Mouse (Mus musculus): ENCODE data around the gene Brip1.
"Not testable (repeated sequence)": the region's sequence is repeated elsewhere in the genome, so short reads cannot be mapped to it uniquely, and the experiment has no call there.

Brip1 gene

DNA sequence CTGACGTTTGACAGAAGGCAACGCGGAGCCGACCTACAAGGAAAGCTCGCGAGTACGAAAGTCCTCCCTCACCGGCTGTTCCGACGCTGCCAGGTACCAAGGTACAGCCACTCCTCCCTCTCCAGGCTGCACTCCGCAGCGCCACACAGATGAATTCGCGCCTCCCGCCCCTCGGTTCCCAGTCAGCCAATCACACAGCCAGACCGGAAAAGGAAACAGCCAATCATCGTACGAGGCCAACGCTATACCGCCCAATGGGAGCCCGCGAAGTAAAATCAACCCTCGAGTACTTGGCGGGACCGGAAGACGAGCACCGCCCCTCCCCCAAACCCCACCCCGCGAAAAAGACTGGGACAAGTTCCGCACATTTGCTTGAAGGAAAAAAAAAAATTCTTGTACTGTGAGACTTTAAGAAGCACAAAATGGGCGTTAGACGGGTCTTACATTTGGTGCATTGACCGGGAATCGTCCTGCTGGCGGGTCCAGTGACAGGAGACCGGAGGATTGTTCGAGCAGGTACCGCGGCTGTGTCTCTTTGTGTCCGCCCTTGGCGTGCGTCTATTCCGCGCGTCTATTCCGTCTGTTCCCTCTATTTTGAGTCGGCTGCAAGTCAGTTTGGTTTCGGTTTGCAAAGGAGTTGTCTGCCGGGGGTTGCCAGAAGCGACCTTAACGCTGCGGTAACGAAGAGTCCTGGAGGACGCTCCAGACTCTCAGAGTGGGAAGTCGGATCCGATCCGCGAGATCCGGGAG, at the start of gene Brip1:
TSS of gene Brip1 (minus strand) at position 157 of the 750 bp plus-strand sequence.
- in situ Hi-C loops (cut with MseI, MboI): no loop called here

DNA sequence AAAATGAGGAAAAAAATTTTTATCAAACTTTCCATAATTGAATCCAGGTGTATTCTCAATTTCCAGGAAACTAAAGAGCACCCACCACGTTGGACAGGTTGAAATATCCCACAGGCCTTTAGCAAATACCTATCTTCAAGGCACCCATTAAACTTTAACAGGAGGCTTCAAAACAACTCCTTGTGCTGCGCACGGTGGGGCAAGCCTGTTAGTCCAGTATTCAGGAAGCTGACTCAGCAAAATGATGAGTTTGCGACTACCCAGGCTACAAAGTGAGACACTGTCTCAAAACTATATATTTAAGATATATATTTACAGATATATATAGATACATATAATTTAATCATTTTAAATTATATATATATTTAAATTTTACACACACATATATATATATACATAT, 31.5 kb upstream of the Brip1 start:
- in situ Hi-C loops (cut with MseI, MboI): no loop called here

DNA sequence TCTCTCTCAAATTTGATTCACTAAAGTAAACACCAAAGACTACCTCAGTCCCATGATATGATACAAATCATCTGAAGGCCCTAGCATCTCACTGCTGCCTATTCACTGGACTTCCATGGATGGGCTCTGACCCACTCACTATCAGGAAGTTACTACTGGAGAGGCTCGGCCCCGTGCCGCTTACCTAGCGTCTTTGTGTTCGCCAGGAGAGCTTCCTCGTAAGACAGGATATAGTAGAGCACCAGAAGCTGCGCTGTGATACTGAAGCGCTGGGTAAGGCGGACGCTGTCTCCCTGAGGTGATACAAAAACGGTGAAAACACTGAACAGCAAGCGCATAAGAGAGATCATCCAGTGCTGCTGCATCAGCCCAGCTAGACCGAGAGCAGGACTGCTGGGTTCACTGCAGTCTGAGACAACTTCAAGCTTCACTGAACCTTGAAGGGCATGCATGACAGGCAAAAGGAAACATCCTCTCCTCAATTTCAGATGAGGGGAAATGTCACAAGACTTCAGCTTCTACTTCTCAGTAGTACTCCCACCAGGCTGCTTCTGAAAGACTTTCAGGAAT, 30.9 kb upstream of the Brip1 start:
- in situ Hi-C loops (cut with MseI, MboI): no loop called here

DNA sequence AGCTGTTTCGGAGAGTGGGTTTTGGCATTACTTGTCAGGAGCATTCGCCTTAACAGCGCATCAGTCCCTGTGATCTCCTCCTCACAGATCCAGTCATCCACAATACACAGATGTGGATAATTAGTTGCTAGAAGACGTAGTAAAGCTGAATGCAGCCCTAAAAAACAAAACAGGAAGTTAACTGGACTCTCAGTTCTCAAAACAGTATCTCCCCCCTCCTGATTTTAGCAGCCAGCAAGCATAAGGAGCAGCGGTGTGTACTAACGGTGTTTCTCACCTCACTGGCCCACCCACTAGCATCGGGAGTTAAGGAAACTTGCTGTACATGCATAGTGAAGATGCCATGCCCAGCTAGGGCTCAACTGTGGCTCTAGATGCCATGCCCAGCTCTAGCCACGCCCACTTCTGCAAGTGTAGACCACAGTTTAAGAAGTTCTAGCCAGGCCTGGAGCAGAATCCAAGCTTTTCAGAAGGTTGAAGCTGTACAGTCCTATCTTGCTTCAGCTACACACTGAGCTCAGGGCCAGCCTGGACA, 25.7 kb upstream of the Brip1 start:
- in situ Hi-C loops (cut with MseI, MboI): no loop called here

DNA sequence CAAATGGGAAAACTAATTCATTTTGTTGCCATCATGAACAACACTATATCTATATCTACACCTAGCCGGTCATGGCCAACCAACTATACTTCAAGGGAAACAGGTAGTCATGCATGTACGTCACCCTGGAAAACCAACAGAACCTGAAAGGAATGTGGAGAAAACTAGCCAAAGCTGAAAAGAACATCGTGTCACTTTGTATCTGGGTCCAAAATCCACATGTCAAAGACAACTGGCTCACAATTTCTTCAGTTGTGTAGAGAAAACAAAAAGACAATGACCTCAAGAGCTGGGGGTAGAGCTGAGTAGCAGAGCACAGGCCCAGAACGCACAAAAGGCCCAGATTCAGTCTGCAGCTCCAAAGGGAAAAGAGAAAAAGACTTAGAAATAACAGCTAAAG, 24.8 kb upstream of the Brip1 start:
- in situ Hi-C loops (cut with MseI, MboI): no loop called here

DNA sequence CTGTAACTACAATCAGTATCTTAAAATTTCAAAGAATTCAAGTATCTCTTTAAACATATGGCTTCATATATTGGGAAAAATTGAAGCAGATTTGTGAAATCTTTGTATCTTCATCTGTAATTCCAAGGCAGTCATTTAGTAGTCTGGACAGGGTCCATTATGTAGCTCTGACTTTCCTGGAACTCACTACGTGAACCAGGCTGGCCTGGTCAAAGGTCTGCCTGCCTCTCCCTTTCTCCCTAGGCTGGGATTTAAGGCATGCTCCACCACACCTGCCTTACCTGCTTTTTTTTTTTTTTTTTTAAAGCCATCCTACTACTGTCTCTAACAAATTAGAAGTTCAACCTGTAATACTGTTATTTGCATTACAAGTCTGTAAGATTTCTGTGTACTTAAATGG, 10.8 kb upstream of the Brip1 start:
- in situ Hi-C loops (cut with MseI, MboI): no loop called here

DNA sequence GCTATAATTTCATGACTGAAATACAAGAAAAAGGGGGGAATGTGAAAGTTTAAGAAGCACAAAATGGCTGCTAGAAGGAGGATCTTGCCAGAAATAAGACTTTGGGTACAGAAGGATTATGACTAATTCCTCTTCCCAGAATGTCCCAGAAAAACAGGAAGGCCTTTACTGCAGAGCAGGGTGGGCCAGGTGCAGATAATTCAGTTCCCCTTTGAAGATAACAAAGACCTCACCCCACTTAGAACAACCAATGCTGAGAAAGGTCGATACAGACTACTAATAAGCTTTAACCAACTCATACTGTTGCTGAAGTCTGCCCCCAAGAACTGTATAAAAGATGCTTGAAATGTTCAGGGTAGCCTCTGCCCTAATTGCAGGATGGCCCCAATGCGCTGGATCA, 8.1 kb upstream of the Brip1 start:
- in situ Hi-C loops (cut with MseI, MboI): no loop called here

DNA sequence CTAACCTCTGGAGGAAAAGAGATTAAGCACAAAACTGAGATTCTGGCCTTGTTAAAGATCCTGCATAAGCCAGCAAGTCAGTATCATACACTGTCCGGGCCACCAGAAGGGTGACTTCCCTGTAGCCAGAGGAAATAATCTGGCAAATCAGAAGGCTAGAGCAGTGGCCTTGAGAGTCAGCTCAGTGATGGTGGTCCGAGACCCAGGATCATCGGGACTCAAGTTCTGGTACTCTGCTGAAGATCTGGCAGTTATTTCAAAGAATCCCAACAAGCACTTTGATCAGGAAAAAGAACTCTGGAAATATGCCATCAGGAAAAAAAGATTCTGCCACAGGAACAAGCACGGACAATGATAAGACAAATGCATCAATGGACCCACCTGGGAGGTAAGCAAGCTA, 4.9 kb upstream of the Brip1 start:
- in situ Hi-C loops (cut with MseI, MboI): no loop called here

DNA sequence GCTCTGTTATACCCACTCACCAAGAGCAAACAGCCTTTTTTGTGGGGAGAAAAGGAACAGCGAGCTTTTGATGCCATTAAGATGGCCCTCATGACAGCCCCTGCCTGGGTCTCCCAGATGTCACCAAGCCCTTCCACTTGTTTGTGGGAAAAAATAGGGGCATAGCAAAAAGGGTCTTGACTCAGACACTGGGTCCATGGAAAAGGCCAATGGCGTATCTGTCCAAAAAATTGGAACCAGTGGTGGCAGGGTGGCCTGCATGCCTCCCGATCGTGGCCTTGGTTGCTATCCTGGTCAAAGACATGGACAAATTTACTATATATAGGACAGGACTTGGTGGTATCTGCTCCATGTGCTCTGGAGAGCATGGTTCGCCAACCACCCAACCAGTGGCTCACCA, 4.0 kb upstream of the Brip1 start:
- in situ Hi-C loops (cut with MseI, MboI): no loop called here

DNA sequence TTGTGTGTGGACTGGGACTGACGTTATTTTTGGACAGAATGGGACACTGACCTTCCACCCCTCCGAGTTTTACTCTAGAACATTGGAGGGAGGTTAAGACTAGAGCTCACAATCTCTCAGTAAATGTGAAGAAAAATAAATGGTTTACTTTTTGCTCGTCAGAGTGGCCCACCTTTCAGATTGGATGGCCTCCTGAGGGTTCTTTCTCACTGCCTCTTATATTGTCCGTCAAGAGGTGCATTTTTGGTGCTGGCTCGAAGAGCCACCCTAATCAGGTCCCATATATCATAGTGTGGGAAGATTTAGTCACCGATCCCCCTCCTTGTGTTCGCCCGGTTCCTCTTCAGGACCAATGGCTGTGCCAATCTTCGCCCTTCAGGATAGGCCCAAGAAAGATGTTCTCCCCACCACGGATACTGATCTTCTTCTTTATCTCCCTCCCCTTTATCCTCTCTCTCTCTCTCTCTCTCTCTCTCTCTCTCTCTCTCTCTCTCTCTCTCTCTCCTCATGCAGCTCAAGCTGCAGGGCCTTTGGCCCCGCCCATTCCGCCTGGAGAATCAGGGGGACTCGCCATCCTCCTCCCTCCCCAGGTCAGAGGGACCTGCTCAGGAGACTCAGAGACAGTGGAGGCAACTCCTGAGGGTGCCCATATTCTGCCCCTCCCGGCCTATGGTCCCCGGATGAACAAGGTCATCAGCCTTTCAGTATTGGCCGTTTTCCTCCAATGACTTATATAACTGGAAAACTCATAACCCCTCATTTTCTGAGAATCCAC, 1.1 kb upstream of the Brip1 start:
- in situ Hi-C loops (cut with MseI, MboI): no loop called here

DNA sequence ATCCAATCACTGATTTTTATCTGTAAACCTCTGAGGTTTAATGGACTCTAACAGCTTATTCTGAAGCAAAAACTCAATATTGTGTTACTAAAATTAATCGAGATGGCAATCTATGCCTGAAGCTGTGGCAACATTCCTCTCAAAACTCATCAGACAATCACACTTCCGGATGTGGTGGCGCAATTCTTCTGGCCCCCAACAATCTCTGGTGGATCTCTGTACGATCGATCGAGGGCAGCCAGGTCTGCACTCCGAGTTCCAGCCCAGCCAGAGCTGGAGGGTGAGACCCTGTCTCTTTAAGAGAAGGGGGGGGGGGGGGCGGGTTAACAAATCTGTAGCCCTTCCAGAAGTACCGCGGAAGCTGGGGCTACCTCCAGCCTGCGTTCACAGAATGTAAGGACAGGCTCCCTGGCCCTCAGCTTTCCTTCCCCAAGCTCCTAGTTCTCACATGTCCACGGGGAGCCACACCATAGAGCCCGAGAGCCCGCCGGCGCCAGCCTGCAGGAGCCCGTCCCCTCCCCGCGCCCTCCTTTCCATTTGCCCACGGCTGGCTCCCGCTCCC, 452 bp downstream of the Brip1 start:
- in situ Hi-C loops (cut with MseI, MboI): no loop called here

DNA sequence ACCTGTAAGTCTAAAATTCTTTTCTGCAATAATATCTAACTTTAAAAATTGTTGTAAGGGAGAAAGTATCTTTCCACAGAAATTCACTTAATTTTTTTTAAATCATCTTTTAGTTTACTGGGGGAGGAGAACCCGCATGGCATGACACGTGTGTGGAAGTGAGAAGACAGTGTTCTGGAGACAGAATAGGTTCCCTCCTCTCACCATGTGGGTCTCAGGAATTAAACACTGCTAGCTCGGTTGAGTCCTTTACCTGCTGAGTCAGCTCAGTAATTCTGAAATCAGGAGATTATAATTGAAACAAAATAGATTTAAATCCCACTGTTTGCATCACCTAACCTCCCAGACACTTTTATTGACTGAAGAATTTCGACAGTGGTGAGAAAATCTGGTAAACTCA, 1.3 kb downstream of the Brip1 start:
- in situ Hi-C loops (cut with MseI, MboI): no loop called here

DNA sequence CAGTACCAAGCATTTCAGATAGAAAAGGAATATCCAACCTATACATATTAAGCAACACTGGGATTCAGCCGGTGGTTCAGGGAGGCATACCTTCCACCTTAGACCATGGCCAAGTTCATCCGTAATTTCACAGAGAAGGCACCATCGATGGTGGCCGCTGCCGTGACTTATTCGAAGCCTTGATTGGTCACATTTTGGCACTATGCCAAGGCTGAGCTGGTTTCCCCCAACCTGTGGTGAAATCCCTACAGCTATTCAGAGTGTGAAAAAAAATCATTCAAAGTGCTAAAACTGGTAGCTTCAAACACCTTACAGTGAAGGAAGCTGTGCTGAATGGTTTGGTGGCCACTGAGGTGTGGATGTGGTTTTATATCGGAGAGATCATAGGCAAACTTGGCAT, 15.8 kb downstream of the Brip1 start:
- in situ Hi-C loops (cut with MseI, MboI): not testable (repeated sequence)

DNA sequence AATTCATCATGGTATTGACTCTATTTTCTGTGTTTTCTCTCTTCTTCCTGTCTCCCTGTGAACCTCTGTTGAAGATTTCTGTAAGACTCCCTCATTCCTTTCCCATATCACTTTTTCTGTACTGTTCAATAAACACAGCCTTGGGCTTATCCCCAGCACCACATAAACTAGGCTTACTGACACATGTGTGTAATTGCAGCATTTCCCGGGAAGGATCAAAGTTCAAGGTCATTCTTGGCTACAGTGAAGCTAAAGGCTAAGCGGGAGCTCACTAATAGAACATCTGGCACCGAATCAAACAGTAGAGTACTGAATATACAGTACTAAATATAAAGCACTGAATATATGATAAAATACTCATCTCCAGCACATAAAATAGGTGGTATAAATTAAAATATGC, 25.2 kb downstream of the Brip1 start:
- in situ Hi-C loops (cut with MseI, MboI): loop anchor here in 1 of 2 experiments (10.0 kb wide), 1 partner anchor 311 kb away; no protein-coding TSS in a partner anchor

DNA sequence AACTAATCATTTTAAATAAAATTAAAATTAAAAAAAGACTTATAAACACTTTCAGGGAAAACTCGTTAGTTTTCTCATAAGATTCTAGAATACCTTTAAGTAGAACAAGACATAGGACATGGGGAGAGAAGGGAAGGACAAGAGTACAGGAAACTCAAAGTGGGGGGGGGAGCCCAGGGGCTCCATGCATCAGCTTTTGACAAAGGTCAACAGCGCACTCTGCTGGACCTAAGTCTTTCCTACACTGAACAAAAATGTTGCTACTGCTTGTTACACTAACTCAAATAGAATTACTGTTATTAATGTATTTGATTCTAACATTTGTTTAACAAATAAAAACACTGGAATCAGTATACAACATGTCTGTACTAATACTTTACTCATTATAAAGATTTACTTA, 26.8 kb downstream of the Brip1 start:
- in situ Hi-C loops (cut with MseI, MboI): loop anchor here (5.0 to 10.0 kb wide), 2 partner anchors 309 to 312 kb away; no protein-coding TSS in a partner anchor

DNA sequence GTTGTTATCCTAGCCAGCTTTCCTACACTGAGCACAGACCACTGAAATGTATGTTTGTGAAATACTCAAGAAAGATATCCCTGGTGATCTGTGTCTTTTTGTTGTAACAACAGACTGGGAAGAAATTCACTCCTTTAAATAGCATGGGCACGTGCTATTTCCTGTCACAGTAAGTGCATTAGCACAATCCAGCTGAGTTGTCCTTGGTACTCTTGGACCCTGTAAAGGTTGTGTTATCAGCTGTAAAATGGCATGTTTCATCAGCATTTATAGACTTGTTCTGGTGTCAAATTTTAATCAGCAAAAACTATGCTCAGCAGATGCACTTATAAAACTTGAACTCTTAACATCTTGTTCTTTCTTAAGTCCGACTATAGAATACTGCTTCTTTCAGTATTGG, 30.2 kb downstream of the Brip1 start:
- in situ Hi-C loops (cut with MseI, MboI): loop anchor here (5.0 to 10.0 kb wide), 2 partner anchors 306 to 308 kb away; no protein-coding TSS in a partner anchor

DNA sequence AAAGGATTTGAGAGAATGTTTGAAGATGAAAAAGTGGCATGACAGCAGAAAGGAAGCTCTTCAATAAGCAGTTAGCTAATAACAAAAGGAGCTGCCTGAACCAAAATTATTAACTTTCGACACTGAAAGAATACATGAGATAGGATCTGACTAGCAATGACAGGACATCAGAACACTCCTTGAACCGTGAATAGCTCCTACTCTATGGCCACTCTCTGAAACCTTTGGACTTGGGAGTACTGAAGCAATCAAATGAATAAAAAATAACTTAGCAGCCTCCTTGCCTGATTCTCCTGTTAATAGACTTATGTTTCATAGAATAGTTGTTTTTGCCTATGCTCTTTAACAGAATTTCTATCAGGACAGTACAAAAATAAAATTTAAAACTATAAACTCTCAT, 40.7 kb downstream of the Brip1 start:
- in situ Hi-C loops (cut with MseI, MboI): no loop called here

DNA sequence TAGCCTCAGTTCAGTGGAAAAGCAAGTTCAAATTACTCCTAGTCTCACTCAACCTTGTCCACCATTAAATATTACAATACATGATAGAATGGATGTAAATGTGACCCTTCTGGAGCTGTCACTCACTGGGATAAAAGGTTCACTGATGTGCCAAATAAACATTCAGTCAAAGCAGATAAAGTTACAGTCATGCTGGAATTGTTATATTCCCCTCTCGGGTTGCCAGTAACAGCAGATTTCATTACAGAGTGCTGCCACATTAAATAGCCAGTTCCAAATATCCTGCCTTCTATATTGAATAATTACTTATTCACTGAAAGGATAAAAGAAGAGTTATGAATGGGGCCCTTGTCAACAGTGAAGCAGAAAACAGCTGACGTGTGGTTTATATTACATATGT, 42.0 kb downstream of the Brip1 start:
- in situ Hi-C loops (cut with MseI, MboI): no loop called here

DNA sequence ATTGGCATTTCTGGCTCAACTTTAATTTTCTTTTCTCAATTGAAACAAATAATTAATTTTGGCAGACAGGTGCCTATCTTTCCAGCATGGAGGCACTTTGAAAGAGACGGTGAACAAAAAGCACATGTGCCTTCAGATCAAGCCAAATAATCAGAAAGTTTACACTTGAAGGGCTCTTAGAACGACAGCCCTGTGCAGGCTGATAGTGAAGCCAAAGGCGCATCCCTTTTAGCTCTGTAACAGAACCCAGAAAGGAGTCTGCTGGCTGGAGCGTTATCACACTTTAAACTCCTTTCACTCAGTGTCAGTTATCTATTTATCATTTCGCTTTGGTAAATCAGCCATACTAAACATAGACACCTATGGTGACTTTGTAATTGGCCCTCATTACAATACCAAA, 45.4 kb downstream of the Brip1 start:
- in situ Hi-C loops (cut with MseI, MboI): no loop called here

DNA sequence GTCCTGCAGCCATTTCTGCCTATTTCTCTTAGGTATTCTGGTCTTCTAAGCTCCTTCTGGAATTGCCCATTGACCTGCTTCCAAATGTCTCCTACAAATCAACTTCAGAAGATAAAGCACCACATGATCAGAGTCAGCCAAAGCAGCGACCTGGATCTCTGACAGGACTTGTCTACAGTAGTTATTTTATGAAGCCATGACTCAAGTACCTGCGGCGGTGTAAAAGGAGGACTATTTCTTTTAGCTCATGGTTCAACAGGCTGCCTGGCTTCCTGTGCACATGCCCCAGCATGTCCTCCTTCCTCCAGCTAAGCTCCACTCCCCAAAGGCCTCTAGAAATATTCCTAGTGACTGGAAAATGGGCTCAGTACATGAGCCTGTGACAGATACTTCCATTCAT, 69.7 kb downstream of the Brip1 start:
- in situ Hi-C loops (cut with MseI, MboI): no loop called here

DNA sequence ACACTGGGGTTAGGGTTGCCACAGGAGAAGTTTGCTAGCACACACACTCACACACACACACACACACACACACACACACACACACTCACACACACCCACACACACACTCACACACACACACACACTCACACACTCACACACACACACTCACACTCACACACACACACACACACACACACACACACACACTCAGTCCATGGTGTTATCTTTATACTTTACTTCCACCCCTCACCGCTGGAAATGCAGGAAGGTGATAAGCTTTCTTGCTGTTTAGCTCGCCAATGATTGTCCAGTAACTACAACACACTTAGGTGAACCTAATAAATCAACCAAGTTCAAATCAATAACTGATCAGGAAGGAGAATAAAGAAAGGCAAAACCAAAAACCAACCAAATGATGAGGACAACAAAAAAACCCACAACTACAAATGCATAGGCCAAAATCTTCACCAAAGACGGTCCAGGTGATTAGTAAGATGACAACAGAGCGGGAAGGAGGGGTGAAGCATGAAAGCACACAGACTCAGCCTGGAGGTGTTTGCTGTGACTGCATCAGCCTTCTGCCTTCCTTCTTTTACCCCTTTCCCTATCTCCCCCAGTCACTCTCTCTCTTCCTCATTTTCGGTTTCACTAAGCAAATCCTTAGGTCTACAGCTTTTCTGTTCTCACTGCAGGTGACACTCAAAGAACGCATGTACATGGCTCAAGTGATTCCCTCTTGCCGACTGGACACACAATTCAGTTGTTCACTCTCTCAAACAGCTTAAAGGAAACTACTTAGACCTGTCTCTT, 83.7 kb downstream of the Brip1 start:
- in situ Hi-C loops (cut with MseI, MboI): no loop called here

Data from mouse trophoblast stem cell (cell line).